Mouse (Mus musculus) embryonic fibroblast, embryonic 13.5 days (primary cell): ENCODE results near the gene Dnah11.

Experiments used
- CTCF ChIP-seq: IDR thresholded peaks from 2 replicates; pipeline ENCODE4 v1.5.1; 2011; ENCODE audit warnings: mild to moderate bottlenecking, control low read depth, low read length, moderate library complexity, borderline replicate concordance; ENCODE audit not compliant: insufficient read depth
- POLR2A ChIP-seq: IDR thresholded peaks from 2 replicates; pipeline ENCODE4 v1.6.1; 2011; ENCODE audit warnings: low read depth, mild to moderate bottlenecking, control low read depth, low read length, moderate library complexity

- TF ChIP-seq POLR2A (no peak), CTCF (no peak)
These were observed 326.6 kb downstream of the Dnah11 start for GRCm38 (mm10) chr12:117872265-117872664.
